Mouse (Mus musculus) ES-Bruce4 (cell line): ENCODE results near the gene Wdhd1.

Experiments
- CTCF ChIP-seq: IDR thresholded peaks from one replicate; pipeline ENCODE4 v1.8.1; 2011; ENCODE audit warnings: low read depth, low read length
- EP300 ChIP-seq: IDR thresholded peaks from 2 replicates; pipeline ENCODE4 v1.6.1; 2011; ENCODE audit warnings: low read depth, low read length; ENCODE audit not compliant: insufficient read depth
- POLR2A ChIP-seq: IDR thresholded peaks from one replicate; pipeline ENCODE4 v1.8.1; 2011; ENCODE audit warnings: low read length; ENCODE audit not compliant: insufficient read depth

DNA sequence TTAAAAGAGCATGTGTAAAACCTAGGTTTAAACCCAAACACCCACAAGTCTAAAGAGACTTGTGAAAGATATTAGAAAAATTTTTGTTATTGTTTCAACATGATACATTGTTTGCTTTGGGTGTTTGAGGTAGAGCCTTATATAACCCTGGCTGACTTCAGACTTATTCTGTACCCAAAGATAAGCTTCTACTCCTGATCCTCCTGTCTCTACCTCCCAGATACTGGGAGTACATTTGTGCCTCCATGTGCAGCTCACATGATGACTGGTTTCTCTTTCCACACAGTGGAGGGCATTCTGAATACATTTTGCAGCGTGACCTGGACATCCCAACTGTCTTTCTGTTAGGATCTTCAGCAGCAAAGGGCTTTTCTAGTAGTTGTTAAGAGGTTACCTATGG is 9.6 kb upstream of the Wdhd1 start:
- no peak for TF ChIP-seq CTCF
- TF ChIP-seq POLR2A, result no peak
- TF ChIP-seq EP300, result no peak
